Comparison of ENCODE assay signal across 18 mouse cellular contexts in the genomic region with DNA sequence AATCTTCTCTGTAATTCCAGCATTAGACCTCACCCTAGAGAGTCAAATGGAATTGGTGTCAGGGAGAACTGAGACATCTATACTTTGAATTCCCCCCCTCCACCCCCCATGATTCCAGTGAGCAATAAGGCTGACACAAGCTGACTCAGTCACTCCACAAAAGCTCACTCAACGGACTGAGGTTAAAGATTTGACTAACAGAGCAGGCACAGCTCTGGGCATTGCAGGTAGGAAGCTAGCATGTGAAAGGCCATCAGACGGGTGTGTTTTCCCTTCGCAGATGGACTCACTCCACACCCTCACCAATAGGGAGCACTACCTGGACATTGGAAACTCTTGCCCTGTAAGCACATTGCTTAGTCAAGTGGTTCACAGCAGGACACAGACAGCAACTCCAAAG.
"Had no signal": no experiment of that assay in that cellular context is flagged by ENCODE, and none has a peak within 500 bp of the region (broad histone marks: within the 10 kb centered on the region; RNA-seq: fewer than 3 reads in every experiment).

No protein-coding gene starts in this region.

- H3K9ac ChIP-seq: liver, embryonic 15.5 days; liver, postnatal 0 days; lung, embryonic 15.5 days; midbrain, embryonic 13.5 days; neural tube, embryonic 13.5 days; neural tube, embryonic 15.5 days; stomach, embryonic 15.5 days had no signal

- ATAC-seq: liver, postnatal 0 days; lung, postnatal 0 days; midbrain, embryonic 13.5 days; midbrain, embryonic 16.5 days had no signal

- H3K4me2 ChIP-seq: liver, embryonic 15.5 days; lung, embryonic 15.5 days; midbrain, embryonic 13.5 days; neural tube, embryonic 13.5 days; neural tube, embryonic 15.5 days; stomach, embryonic 15.5 days had no signal

- H3K4me1 ChIP-seq: midbrain, embryonic 10.5 days; midbrain, embryonic 13.5 days; neural tube, embryonic 13.5 days; neural tube, embryonic 15.5 days; stomach, embryonic 15.5 days had no signal

- H3K36me3 ChIP-seq: liver, embryonic 15.5 days; lung, embryonic 15.5 days; midbrain, embryonic 10.5 days; midbrain, embryonic 13.5 days; neural tube, embryonic 13.5 days; neural tube, embryonic 15.5 days; stomach, embryonic 15.5 days had no signal

- H3K27me3 ChIP-seq: liver, embryonic 15.5 days; lung, embryonic 15.5 days; midbrain, embryonic 13.5 days; neural tube, embryonic 13.5 days; neural tube, embryonic 15.5 days; stomach, embryonic 15.5 days had no signal

- H3K27ac ChIP-seq: liver, embryonic 15.5 days; lung, embryonic 15.5 days; midbrain, embryonic 10.5 days; midbrain, embryonic 13.5 days; neural tube, embryonic 13.5 days; neural tube, embryonic 15.5 days; stomach, embryonic 15.5 days; stomach, postnatal 0 days had no signal

- H3K9me3 ChIP-seq: liver, embryonic 15.5 days; lung, embryonic 15.5 days; midbrain, embryonic 10.5 days; midbrain, embryonic 13.5 days; neural tube, embryonic 13.5 days; neural tube, embryonic 15.5 days; stomach, embryonic 15.5 days had no signal

- H3K4me3 ChIP-seq: liver, embryonic 15.5 days; lung, embryonic 15.5 days; midbrain, embryonic 10.5 days; midbrain, embryonic 13.5 days; myocyte; neural tube, embryonic 13.5 days; neural tube, embryonic 15.5 days; stomach, embryonic 15.5 days had no signal

- DNase-seq: liver, postnatal 0 days; lung, adult 2 months; lung, postnatal 4 days; retina, postnatal 1 day; right cerebral cortex, adult 18-20 months; thymus, adult 2 months; thymus, postnatal 25 days had no signal
